Mouse (Mus musculus) spleen, postnatal 10 days (tissue): ENCODE measurements around the gene Cltc.

Experiments
- DNase-seq, 2 experiments: peaks; one replicate each; pipeline ENCODE4 v3.0.0; 2021 to 2022; ENCODE audit warnings: low spot score in 2 of 2

The Cltc gene

DNA sequence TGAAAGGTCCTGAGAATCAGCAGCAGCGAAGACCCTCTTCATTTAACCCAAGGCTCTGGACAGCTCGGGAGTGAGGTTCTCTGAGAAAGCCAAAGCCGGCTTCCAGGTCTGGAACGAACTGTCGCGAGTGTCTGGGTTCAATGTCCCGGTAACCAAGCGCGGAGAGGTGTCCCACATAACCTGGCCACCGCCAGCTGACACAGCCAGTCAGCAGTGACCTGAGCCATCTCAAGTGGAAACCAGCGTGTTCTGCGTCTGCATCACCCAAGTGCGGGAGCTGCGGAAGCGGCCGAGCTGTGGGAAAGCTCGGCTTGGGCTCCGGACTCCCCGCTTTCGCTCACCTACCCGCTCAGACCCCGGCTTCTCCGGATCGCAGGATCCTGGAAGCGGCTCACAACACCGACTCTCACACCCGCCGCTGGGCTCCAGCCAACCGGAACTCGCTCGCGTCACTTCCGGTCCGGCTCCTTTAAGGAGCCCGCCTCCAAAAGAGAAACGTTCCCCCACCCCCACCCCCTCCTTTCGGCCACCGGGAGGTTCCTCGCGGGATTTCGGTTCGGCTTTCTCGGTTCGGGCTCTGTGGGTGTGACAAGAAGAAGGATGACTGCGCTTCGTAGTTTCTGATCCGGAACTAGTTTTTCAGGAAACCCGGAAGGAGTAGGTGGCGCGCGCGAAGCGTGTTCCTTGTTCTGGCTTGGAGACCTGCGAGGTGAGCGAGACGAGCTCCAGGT, 73.8 kb downstream of the Cltc start, which contains the start of the genes Vmp1 and Ptrh2:
Gene Vmp1 (minus strand): TSS at position 442 of the 731 bp plus-strand sequence.
Gene Ptrh2 (plus strand): TSS at position 591 of the 731 bp plus-strand sequence.
- DNase-seq, result peak; percentile 93 to 94

DNA sequence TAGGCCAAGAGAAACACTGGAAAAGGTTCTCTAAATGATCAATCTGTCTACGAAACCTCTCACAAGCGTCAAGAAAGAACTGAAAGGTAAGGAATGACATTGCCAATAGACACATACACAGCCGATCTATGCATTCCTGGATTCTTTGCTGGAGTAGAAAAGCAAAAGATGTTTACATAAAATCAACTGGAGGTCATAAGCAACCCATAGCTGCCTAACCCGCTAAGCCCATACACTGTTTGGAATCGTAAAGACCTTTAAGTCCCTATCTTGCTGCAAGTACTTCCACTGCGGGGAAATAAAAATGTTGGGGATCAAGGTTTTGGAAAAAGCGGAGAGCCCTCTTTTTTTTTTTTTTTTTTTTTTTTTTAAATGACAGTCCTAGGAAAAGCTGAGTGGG, 74.5 kb downstream of the Cltc start:
- DNase-seq, result no peak

DNA sequence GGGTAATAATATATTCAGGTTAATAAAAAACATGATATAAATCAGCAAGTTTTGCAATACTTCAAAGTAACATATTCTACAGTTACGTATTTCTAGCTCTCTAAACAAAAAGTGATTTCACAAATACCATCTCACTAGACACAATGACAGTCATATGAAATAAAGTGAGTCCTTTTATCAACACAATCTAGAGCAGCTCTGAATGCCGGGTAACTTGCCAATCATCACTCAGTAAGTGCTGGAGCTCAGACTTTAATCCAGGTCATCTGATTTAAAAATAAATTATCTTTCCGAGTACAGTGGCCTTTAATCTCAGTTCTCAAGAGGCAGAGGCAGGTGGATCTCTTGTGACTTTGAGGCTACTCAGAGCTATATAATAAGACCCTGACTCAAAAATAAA, 75.9 kb downstream of the Cltc start:
- DNase-seq, result no peak

DNA sequence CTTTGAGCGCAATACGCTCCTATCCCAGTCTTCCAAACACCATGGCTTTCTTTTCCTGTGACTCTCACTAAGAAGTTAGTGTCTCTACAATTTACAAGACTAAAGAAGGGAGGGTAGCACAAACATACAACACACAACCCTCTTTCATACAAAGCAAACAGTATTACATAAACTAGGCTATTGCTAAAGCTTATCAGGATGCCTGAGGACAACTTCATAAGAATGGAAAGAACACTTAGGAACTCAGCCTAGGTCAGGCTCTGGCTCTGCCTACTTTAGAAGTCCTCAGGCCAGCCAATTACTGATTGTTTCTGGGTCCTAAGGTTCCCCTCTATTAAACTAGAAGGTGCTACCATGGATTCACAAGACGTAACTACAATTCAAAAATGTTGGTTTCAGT, 76.6 kb downstream of the Cltc start:
- DNase-seq, result no peak

DNA sequence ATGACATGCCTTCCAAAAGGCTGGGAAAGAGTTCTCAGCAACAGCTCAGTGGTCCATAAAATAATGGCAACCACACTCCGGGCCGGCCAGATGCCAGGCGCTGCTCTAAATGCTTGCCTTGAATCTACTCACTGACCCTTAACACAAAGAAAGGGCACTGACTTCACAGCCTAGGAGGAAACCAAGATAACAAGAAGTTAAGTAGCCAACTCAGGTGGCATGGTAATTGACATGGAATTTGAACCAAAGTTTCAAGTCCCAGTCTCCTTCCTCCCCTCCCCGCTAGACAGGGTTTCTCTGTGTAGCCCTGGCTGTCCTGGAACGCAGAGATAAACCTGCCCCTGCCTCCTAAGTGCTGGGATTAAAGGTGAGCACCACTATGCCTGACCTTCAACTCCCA, 78.4 kb downstream of the Cltc start:
- no peak for DNase-seq

DNA sequence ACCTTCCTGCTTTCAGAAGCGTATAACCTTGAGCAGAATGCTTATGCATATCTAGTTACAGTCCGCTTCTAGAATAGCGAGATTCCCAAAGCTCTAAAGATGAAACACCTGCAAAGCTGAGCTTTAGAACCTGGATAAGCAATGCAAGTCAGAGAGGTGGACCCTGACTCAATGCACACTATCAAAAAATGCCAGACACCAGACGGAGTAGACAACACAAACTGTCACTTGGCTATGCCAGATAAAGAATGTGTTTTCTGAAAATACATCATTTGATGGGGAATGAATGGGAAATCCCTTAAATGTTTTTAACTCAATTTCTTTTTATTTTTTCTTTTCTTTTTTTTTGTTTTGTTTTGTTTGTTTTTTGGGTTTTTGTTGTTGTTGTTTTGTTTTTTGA, 81.8 kb downstream of the Cltc start:
- DNase-seq, result no peak

DNA sequence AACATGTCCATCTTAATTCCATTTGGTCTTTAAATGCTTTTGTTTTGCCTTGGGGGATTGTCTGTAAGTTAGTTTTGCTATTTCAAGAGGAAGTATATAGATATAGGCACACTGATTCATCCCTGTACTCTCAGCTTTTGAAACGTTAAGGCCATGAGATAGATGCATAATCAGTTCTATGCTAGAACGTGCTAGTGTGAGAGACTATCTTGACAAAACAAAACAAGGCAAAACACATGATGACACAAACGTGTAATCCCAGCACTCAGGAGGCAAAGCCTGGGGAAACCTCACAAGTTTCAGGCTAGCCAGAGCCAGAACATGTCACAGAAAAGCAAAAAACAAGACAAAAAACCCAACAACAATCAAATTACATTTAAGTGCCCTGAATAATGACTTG, 84.6 kb downstream of the Cltc start:
- DNase-seq, result no peak

DNA sequence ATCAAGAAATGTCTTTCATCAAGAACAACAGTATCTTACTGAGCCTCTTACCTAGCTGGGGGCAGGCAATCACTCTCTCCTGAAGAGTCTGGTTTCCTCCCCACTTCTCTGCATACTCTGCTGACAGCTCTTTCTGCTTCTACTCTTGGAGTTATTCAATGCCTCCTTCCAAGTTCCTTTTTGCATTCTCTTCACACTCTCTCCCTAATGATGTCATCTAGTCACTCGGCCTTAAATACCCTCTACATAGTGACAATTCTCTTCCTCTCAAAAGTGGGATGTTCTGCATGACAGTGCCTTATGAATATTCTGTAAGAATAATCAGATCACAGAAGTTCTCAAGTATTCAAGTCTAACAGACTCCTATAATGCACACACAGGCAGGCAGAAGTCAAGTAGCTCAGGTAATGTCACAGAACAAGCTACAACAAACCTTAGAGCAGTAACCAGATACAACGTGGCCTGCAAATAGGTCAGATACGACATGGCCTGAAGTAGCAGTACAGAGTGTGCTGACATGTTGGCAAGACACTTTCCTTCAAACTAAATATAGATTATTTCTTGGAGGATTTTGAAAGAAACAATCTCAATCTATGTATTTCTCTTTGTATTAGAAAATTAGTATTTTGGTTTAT, 86.2 kb downstream of the Cltc start:
- no peak for DNase-seq

DNA sequence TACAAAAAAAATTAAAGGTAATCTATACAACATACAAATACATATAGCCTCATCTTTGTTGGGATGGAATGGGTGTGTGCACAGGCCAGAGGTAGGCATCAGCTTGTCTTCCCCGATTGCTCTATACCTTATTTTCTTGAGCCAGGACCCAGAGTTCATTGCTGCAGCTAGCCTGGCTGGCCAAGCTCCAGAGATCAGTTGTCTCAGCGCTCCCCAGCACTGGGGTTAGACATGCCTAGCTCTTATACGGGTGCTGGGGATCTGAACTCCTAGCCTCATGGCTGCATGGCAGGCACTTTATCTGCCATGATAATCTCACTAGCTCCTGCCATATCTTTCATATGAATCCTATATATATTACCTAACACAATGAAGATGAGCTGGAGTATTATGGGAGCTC, 89.2 kb downstream of the Cltc start:
- no peak for DNase-seq

DNA sequence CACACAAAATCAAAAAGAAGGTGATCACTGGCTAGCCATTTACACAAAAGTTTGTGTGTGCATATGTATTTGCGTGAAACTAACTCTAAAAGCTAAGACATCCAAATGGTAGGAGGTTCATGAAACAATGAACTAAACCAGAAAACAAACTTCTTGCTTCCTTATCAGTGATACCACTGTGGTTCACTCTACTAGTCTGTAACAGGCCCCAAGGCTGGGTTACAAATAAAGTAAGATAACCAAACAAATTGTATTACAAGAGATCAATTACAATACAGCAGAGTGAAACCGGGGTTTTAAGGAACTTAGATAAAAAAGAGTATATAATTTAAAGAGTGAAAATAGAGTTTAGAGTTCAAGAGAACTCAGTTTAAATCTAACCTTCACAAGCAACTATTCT, 89.8 kb downstream of the Cltc start:
- DNase-seq, result no peak

DNA sequence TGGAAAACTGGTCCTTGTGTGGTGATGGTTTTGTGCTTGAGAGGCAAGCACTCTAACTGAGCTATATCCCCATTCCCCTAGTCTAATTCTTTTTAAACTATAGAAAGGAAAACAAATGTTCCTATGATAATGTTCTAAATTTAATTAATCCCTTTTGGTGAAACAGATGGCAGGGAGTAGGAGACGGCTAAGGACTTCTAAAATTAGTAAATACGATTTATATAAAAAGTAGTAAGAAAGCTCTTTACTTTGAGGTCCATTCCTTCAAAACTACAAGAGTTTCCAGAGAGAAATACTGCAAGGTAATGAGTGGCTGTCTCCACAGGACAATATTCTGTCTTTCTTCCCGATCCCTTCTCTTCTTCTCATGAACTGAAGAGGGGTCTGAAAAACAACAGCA, 93.0 kb downstream of the Cltc start:
- DNase-seq, result no peak

DNA sequence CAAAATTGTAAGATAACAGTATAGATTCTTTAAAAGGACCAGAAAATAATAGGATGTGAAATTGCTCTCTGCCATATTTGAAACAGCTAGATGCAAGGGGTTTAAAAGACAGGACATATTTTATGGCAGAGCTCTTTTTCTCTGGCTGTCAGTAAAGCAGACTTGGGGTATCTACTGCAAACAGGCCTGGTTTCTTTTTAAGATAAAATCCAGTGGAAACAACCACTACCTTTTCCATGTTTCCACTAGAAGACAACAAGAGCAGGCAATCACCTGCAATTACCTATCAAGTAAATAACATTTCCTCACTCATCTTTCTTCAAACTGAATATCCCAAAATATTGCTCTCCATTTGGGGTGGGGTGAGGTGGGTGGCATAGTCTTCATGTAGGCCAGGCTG, 93.4 kb downstream of the Cltc start:
- DNase-seq, result no peak

DNA sequence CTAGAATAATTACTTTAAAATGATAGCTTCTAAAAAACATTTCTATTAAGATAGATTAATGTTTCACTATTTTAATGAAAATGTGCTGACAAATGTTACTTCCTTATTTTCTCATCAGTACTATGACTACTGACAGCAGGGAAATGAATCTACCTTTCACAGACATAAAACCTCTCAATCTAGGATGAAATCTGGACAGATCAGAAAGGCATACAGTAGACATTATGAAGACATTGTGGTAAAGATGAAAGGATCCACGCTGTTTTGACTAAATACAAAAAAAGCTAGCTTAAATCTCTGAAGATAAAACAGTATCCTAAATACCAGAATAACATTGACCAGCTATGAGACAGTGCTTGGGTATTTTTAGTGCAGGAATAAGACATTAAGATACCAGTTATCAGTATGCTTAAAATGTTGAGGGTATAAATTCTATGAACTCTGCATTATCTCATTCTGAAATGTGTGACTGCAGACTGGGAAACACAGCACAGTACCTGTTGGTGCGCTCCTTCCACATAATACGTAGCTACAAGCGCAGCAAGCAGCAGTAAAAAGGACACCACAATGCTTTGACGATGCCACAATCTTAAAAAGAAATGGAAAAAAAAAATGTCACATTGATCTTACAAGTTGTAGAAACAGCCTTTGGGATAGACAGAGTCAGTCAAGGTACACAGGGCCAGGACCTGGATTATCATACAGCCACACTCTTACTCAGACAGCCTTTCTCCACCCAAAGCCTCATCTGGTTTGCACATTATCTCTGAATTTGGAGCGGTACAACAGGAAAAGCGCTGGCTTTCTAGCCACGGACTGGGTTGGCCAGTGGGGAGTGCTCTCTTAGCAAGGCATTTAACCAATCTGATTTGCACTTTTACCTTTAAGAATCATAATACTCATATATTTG, 94.1 kb downstream of the Cltc start:
- peak; percentile 32 to 45 for DNase-seq

DNA sequence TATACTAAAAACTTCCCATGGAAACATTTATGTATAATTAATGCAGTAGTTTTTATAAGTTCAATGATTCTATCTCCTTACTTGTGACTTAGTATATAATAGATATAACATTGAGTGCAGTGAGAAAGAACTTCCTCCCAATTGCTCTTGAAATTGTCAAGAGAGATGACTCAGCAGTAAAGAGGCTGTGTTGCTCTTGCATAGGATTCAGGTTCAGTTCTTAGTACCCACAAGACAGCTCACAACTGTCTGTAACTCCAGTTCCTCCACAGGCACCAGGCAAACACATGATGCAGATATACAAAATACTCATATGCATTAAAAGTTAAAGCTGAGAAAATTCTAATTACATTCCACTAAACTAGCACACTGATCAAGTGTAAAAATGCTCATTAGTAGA, 99.5 kb downstream of the Cltc start:
- DNase-seq, result no peak

DNA sequence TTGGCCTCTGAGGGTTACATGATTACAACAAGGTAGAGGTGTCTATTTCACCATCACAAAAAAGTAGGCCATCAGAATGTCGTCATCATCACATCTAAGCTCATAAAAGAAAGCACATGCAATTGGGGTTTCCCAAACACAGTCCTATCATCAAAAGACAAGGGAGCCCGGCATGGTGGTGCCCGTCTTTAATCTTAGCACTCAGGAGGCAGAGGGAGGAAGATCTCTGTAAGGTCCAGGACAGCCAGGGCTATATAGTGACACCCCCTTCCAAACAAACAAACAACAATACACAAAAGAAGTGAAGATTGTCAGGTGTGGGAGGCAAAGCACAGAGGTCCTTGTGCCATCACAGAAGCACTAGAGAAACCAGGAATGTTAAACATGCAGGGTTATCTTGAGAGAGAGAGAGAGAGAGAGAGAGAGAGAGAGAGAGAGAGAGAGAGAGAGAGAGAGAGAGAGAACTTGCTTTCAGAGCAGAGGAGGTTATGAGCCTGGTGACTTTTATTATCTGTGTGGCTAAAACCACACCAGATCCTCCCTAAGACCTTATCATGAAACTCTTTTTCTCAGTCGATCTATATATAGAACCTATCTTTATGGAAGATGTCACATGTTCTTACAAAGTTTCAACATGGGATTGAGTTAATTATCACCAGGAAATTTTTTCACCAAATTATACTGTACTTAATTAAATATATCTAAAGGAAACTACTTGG, 100.4 kb downstream of the Cltc start:
- DNase-seq, result no peak

DNA sequence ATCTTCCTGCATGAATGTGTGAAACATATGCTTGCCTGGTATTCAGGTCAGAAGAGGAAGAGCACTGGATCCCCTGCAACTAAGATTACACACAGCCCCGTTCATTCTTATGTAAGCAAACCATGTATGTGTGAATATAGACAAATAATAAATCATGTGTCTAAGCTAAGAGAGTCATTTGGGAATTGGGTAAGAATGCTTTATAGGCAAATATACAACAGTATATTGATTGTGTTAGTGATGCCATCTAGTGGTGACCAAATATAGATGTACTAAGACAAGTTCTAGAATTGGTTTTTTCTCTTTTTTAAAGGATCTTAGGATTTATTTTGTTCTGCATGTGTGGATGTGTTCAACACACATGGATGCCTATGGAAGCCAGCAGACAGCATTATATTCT, 101.7 kb downstream of the Cltc start:
- DNase-seq, result no peak

DNA sequence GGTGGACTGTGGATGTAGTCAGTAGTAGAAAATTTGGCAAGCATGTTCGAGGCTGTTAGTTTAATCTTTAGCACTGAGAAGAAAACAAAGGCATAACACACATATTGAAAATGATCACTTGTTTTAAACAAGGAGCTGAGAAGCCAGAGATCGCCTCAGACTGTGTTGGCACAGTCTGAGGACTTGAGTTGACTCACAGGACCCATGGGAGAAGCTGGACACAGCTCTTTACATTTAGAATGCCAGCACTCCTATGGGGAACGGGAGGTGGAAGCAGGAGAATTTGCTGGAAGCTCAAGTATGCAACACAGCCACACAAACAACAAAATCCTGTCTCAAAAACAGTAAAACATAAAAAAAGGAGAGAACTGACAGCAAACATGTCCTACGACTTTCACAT, 103.3 kb downstream of the Cltc start:
- no peak for DNase-seq

DNA sequence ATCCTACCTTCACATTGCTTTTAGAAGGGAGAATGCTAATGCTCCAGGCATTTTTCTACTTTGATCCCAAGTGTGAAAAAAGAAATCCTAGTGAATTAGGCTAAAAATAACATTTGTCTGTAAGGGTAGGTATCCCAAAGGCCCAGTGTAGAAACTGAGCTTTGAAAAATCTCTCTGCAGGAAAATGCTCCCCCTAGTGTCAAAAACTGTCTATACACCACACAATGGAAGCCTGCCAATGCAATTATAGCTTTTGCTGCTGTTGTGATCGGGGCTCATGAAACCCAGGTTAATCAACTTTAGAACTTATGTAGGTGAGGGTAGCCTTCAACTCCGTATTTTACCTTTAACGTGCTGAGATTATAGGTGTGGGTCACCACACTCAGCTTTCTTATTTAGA, 103.9 kb downstream of the Cltc start:
- DNase-seq, result peak in 1 of 2 experiments; percentile 53

DNA sequence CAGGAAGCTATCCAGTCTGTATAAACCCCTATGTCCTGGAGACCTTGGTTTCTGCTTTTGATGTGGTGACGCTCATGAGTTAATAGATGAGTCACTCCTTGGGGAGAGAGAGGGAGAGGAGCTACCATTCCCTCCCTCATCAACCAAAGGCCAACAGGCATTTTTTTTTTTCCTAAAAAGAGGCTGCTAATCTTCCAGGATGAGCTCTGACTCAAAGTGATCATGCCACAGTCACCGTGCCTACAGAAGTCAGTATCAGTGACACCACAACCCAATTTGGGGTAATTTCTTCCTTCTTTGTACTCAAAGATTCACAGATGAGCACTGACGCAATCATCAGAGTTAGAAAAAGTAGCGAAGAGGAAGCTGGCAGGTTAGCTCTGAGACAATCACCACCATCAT, 104.8 kb downstream of the Cltc start:
- DNase-seq, result no peak

DNA sequence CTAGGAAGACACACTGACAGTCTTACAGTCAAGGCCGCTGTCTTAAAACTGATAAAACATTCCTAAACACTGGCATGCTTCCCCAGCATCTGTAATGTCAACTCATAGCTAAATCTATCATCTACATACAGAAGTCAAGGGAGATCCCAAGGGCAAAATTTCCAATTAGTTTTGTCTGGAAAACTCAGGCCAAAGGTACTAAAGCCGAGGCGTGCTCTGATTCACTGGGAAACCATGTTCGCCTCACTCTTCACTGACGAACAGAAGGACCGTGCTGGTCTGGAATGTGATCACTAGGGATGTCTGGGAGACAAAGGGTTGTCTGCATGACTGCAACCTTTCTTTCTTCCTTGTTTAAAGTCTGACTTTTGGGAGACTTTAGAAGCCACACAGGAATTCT, 106.7 kb downstream of the Cltc start:
- no peak for DNase-seq

DNA sequence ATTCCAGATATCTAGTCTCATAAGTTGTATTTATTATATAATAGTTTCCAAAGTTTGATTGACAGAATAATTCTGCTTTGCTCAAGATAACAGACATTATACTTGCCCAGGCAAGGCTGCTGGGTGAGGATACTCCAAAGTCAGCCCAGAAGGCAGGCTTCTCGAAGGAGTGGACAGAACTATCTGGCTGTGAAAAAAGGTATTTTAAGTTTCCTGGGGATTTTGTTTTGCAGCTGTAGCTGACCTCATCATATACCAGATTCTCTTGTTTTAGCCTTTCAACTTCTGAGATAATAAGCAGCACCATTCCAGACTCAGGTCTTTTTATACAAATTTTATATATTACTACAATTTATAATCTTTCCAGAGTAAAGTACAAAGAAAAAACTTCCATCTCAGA, 107.8 kb downstream of the Cltc start:
- DNase-seq, result no peak
